Mouse (Mus musculus) liver, adult 2 months (tissue): ENCODE data around the gene Ppp1r26. TPM values are rescaled to one million over a fixed set of nuclear protein-coding genes. Genes with fewer than 3 reads are reported as not detected.

Experiments
- DNase-seq: peaks from one replicate; pipeline ENCODE4 v3.0.0-alpha.2; 2011; ENCODE audit warnings: low read depth, low spot score; ENCODE audit errors: extremely low read depth
- H3K27ac ChIP-seq: fragments of 200-500 bp; replicated peaks from 2 replicates; pipeline ENCODE4 v1.5.1; 2012; ENCODE audit warnings: low read depth, mild to moderate bottlenecking, control low read depth, inconsistent platforms, low read length; ENCODE audit not compliant: insufficient read depth
- H3K27me3 ChIP-seq: fragments of 200-500 bp; 2 replicates; pipeline ENCODE4 v1.6.1; 2012; ENCODE audit warnings: mild to moderate bottlenecking, moderate library complexity, low read length, inconsistent platforms; ENCODE audit not compliant: control insufficient read depth, insufficient read depth
- H3K36me3 ChIP-seq: fragments of 200-500 bp; 2 replicates; pipeline ENCODE4 v1.6.1; 2012; ENCODE audit warnings: low read length, inconsistent platforms; ENCODE audit not compliant: control insufficient read depth, insufficient read depth
- H3K4me1 ChIP-seq: fragments of 200-500 bp; 2 replicates; pipeline ENCODE4 v1.6.1; 2011; ENCODE audit warnings: low read length; ENCODE audit not compliant: control insufficient read depth, insufficient read depth
- H3K4me3 ChIP-seq: fragments of 200-500 bp; 2 replicates; pipeline ENCODE4 v1.5.1; 2011; ENCODE audit warnings: low read depth, mild to moderate bottlenecking, control low read depth, low read length, moderate library complexity; ENCODE audit not compliant: insufficient read depth
- H3K79me2 ChIP-seq: fragments of 200-500 bp; 2 replicates; pipeline ENCODE4 v1.6.1; 2012; ENCODE audit warnings: inconsistent platforms, mild to moderate bottlenecking, low read length, moderate library complexity; ENCODE audit not compliant: control insufficient read depth, insufficient read depth
- H3K9ac ChIP-seq: fragments of 200-500 bp; 2 replicates; pipeline ENCODE4 v1.6.1; 2012; ENCODE audit warnings: low read depth, mild to moderate bottlenecking, control low read depth, inconsistent platforms, low read length
- CTCF ChIP-seq: fragments of 200-500 bp; IDR thresholded peaks from 2 replicates; pipeline ENCODE4 v1.5.1; 2011; ENCODE audit warnings: low read depth, low read length, control low read depth
- POLR2A ChIP-seq: fragments of 200-500 bp; IDR thresholded peaks from 2 replicates; pipeline ENCODE4 v1.6.1; 2011; ENCODE audit warnings: low read length, control low read depth; ENCODE audit not compliant: insufficient read depth; ENCODE audit errors: extremely low read depth
- WGBS: fragments of 180-500 bp; shearing (Covaris S2); methylation state at CpG from one replicate; pipeline ENCODE4 v1.1.7; 2018; 5-methylcytosine and 5-hydroxymethylcytosine counted together
- polyA plus RNA-seq: library from polyadenylated mRNA; depleted of rRNA; stranded (reverse); fragments of >200 nt; gene quantifications from 2 replicates; pipeline ENCODE4 v1.2.3, GENCODE M21; 2012
- total RNA-seq: library from RNA; depleted of rRNA; stranded (reverse); fragments of >200 nt; gene quantifications from 2 replicates; pipeline ENCODE4 v1.2.3, GENCODE M21; 2014

Gene Ppp1r26
- total and polyA plus RNA-seq, 2 experiments, result 0.07 to 0.09 TPM

DNA sequence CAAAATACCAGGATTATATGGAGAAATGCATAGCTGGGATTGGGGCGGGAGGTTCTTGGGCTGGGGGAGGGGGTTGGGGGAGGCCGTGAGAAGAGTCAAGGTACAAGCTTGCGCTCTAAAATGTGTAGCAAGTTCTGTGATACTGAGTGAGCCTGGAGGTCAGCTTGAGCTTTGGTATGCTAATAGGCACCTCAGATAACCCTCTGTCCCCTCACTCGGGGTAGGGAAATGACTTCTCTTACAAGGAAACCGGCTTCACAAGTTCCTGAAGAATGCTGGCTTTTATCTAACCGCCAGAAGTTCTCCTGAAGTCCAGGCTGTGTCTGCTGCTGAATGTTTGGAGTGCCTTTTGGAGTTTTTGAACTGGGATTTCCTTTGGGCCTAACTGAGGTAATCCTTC, 15.8 kb upstream of the Ppp1r26 start:
- H3K79me2 ChIP-seq, result no peaks in the 10 kb centered on the region
- no peak overlapping the region for H3K9ac ChIP-seq
- 50% methylated on average over 6 of the region's 6 CpGs for WGBS
- no peak for DNase-seq
- H3K36me3 ChIP-seq, result no peaks in the 10 kb centered on the region
- TF ChIP-seq POLR2A (no peak), CTCF (no peak)
- no peaks in the 10 kb centered on the region for H3K27me3 ChIP-seq
- H3K4me3 ChIP-seq, result no peak overlapping the region
- H3K4me1 ChIP-seq, result peaks cover 1% of the 10 kb centered on the region; the same call in 1 of the 2 replicates
- H3K27ac ChIP-seq, result no peak overlapping the region

- no peaks in the 10 kb centered on the region for H3K36me3 ChIP-seq
- no peak overlapping the region for H3K4me3 ChIP-seq
- H3K27me3 ChIP-seq, result no peaks in the 10 kb centered on the region
- H3K79me2 ChIP-seq, result no peaks in the 10 kb centered on the region
- TF ChIP-seq CTCF (no peak), POLR2A (no peak)
- WGBS, result 31% methylated on average over 1 of the region's 1 CpGs
- H3K4me1 ChIP-seq, result peaks cover 1% of the 10 kb centered on the region; the same call in 1 of the 2 replicates
- no peak overlapping the region for H3K9ac ChIP-seq
- no peak overlapping the region for H3K27ac ChIP-seq
- DNase-seq, result no peak
Measured at GRCm38 (mm10) chr2:28432811-28433210, 13.8 kb upstream of the Ppp1r26 start.

DNA sequence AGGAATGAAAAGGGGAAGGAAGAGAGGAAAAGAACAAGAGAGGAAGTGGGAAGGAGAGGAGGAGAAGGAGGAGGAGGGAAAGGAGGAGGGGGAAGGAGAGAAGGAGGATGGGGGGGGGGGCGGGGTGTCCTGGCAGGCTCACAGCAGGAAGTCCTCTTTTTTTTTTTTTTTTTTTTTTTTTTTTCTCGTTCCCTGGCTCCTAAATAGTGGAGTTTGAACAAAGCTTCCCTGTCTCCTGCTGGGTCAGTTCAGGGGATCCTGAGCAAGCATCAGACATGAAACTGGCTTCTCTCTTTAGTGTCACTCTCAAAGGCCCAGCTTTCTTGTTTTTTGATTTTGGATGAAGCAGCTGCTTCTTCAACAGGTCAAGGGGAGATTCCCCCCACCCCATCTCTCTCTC, 13.1 kb upstream of the Ppp1r26 start:
- DNase-seq, result no peak
- TF ChIP-seq CTCF (no peak), POLR2A (no peak)
- Histone ChIP-seq H3K9ac (no peak overlapping the region), H3K36me3 (no peaks in the 10 kb centered on the region), H3K27me3 (no peaks in the 10 kb centered on the region), H3K4me1 (peaks cover 1% of the 10 kb centered on the region; the same call in 1 of the 2 replicates), H3K79me2 (no peaks in the 10 kb centered on the region), H3K4me3 (no peak overlapping the region), H3K27ac (no peak overlapping the region)
- no CpG with 5 or more reads among the region's 2 CpGs for WGBS

GRCm38 (mm10) chr2:28435401-28435800, 11.2 kb upstream of the Ppp1r26 start:
- H3K36me3 ChIP-seq, result no peaks in the 10 kb centered on the region
- DNase-seq, result no peak
- 86% methylated on average over 11 of the region's 11 CpGs for WGBS
- H3K9ac ChIP-seq, result no peak overlapping the region
- H3K79me2 ChIP-seq, result no peaks in the 10 kb centered on the region
- H3K4me1 ChIP-seq, result peaks cover 1% of the 10 kb centered on the region; the same call in 1 of the 2 replicates
- H3K27ac ChIP-seq, result no peak overlapping the region
- no peaks in the 10 kb centered on the region for H3K27me3 ChIP-seq
- TF ChIP-seq CTCF, result no peak
- TF ChIP-seq POLR2A, result no peak
- H3K4me3 ChIP-seq, result no peak overlapping the region

DNA sequence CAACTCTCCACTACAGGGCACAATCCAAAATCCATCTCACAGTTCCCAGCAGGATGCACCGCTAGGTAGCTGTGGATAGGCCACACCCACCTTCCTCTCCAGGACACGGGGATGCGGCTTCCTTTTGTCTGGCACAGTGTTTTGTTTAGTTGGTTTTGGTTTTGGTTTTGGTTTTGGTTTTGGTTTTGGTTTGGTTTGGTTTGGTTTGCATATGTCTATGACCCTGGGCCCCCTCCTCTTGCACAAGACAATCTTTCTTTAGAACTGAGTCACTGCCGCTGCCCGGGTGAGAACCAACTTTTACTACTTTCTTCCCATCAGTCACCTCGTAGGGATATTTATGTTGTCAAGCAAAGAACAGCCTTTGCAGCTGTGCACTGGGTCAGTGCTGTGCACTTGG, 5.8 kb upstream of the Ppp1r26 start:
- H3K27ac ChIP-seq, result no peak overlapping the region
- 70% methylated on average over 6 of the region's 6 CpGs for WGBS
- H3K36me3 ChIP-seq, result no peaks in the 10 kb centered on the region
- H3K27me3 ChIP-seq, result no peaks in the 10 kb centered on the region
- H3K4me3 ChIP-seq, result no peak overlapping the region
- no peak for TF ChIP-seq POLR2A
- no peak for TF ChIP-seq CTCF
- no peak for DNase-seq
- no peak overlapping the region for H3K9ac ChIP-seq
- no peaks in the 10 kb centered on the region; the same call in 1 of the 2 replicates for H3K4me1 ChIP-seq
- H3K79me2 ChIP-seq, result no peaks in the 10 kb centered on the region

GRCm38 (mm10) chr2:28445082-28445481, 1.5 kb upstream of the Ppp1r26 start:
- 90% methylated on average over 4 of the region's 4 CpGs for WGBS
- H3K27me3 ChIP-seq, result peaks cover 16% of the 10 kb centered on the region
- no peak overlapping the region for H3K27ac ChIP-seq
- no peak for TF ChIP-seq POLR2A
- no peak for TF ChIP-seq CTCF
- no peak overlapping the region for H3K9ac ChIP-seq
- no peak for DNase-seq
- no peaks in the 10 kb centered on the region for H3K36me3 ChIP-seq
- no peak overlapping the region for H3K4me3 ChIP-seq
- no peaks in the 10 kb centered on the region; the same call in 1 of the 2 replicates for H3K4me1 ChIP-seq
- H3K79me2 ChIP-seq, result no peaks in the 10 kb centered on the region
